Mouse (Mus musculus) R1 (cell line): ENCODE measurements around the gene Car3.
"Not testable (repeated sequence)": the region's sequence is repeated elsewhere in the genome, so short reads cannot be mapped to it uniquely, and the experiment has no call there.

ENCODE experiments used
- DNase-seq: peaks from one replicate; pipeline ENCODE4 v3.0.0-alpha.2; 2018; ENCODE audit warnings: low read depth, low spot score

The Car3 gene

DNA sequence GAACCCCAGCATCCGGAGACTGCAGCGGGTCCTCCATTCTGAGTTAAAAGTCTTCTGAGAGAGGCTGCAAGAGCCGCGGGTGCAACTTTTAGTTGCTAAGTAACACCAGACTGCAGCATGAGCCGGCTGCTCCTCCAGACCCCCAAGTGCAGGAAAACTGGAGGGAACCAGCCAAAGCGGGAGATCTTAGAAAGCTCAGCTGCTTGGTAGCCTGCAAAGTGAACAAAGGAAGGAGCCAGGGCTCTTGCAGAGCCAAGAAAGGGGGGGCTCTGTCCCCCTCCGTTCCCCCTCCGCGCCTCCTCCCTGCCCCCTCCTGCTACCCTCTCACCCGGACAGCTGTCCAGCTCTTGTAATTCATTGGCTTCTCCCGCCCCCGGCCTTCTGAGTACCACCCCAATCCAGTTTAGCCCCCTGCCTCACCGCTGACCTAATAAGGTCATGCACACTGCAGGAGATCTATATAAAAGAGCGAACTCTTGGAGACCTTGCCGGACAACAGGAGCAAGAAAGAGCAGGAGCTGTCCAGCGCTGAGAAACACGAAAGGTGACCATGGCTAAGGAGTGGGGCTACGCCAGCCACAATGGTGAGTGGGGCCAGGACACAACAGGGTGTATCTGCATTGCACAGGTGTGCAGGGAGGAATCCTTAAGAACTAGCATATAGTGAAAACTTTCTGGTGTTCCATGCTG, at the start of gene Car3:
Gene Car3, plus strand, starts transcription at position 491 of the 690 bp plus-strand sequence.
- peak; percentile 95 for DNase-seq

DNA sequence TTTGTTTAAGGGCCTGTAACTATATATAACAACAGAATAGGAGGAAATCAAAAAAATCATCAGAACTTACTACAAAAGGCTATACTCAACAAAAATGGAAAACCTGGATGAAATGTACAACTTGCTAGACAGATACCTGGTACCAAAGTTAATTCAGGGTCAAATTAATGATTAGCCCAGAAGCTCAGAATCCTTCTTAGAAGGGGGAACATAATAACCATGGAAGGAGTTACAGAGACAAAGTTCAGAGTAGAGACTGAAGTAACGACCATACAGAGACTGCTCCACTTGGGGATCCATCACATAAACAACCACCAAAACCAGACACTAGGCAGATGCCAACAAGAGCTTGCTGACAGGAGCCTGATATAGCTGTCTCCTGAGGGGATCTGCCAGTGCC, 47.9 kb upstream of the Car3 start:
- not testable (repeated sequence) for DNase-seq

DNA sequence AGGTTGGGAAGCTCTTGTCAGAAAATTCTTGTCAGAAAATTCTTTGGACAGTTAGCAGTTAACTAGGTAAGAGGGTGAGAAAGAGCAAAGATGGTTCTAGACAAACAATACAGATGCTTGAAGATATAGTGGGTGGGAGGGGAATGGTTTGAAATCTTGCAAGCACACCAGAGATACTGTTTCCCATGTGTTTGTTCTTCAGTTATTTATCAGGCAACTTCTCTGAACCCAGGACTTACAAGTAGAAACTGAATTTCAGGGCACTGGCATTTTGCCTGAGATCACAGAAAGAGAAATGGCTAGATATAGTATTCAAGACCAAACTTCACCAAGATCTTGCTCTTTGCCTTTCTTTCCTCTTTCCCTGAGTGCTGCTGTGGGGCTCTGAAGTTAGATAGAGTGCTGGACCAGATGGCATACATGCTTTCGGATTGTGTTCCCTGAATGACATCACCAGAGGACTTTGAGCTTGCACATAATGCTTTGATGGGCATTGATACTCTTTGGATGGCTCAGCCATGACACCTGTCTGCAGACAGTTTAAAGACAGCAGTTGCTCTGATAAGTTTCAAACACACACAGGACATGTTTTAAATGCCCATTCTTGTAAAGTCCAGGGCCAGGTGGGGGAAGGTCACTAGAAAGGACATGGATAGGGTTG, 43.3 kb upstream of the Car3 start:
- DNase-seq = no peak

DNA sequence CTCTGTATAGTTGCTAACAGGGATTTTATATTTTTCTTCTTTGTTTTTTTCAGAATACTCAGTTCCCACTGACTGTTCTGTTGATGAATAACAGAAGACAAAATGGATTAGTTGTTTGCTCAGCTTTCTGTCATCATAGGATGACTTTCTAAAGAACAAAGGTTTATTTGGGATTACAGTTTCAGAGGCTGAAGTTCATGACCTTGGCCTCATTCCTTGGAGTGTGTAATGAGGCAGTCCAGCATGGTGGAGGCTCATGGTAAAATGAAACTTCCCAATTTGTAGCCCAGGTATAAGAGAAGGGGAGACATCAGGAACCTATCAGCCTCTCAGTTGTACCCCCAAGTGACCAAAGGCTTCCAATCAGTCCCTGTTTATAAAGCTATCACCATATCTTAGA, 34.4 kb upstream of the Car3 start:
- DNase-seq = no peak

DNA sequence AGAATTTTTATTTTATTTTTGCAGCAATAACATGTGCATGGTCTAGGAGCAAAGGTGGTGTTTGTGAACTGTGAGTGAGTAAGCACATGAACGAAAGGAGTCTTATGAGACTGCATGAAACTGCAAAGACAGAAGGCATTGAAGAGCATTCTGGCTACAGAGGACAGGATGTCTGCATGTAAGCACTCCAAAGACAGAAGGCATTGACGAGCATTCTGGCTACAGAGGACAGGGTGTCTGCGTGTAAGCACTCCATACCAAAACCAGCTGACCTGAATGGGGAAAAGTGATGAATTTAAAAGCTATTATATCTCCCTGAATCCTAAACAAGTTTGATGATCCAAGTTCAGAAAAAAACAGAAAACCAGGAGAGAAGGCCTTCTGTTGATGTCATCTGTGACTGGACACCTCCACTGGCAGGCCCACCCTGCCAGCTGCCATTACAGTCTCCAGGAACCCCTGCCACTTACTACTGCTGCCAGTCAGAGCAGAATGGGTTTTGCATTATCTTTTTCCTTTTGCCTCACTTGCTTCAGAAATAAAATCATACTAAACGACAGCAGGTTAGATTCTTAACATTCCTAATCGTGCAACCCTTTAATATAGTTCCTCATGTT, 32.0 kb upstream of the Car3 start:
- no peak for DNase-seq

DNA sequence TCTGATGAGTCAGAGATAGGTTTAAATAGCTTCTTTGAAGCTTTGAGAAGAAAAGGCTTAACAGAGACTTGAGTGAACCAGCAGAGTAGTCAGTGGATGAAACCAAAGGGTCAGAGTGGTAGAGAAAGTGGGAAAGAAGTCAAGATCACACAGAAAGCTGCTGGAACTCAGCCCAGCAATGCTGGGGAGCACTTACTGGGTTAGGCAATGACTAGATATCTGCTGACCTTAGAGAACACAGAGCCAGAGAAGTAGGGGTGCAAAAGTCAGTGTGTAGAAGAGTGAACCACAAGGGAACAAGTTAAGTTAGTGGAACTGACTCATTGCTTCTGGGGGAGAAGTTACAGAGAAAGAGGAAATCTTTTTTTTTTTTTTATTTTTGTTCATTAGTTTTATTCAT, 30.5 kb upstream of the Car3 start:
- no peak for DNase-seq

DNA sequence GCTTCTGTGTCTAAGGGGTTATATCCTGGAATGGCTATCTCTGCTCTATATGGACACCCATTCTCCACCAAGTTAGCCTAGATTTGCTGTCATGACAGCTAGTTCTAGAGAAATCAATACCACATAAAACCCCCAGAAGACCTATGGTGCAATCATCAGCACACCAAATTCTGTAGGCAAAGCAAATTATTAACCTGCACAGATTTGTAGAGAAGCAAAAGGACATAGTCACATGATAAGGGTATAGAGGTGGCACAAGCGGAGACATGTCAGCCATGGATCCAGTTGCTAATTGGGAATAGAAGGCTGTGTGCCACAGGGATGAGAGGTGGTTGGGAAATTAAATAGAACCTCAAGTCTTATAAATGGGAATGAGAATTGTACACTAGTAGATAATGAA, 24.4 kb upstream of the Car3 start:
- DNase-seq = no peak

DNA sequence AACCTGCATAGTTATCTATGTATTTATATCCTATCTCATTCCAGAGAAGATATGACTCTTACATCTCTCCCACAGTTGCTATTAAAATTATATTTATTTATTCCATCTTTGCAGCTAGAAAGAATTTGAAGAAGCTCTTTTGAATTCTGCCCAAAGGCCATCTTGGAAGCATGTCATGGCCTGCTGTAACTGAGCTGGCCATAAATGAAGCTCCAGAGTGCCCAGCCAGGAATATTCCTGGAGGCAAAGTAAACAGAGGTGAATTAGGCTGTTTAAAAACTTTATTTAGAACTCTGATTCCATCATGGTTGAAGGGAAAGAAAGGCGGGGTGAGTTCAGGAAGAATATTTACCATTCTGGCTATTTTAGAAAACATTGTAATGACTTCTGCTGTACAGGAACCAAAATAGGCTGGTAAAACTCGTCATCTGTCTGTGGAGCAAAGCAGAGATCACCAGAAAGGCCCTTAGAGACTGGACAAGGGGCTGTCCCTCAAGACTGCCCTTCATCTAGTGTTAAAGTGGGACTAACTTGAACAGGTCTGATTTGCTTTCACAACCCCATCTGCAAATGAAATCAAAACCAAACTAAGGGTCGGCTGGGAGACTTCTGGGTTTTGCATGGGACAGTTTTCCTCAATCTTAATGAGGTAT, 23.7 kb upstream of the Car3 start:
- DNase-seq = no peak

DNA sequence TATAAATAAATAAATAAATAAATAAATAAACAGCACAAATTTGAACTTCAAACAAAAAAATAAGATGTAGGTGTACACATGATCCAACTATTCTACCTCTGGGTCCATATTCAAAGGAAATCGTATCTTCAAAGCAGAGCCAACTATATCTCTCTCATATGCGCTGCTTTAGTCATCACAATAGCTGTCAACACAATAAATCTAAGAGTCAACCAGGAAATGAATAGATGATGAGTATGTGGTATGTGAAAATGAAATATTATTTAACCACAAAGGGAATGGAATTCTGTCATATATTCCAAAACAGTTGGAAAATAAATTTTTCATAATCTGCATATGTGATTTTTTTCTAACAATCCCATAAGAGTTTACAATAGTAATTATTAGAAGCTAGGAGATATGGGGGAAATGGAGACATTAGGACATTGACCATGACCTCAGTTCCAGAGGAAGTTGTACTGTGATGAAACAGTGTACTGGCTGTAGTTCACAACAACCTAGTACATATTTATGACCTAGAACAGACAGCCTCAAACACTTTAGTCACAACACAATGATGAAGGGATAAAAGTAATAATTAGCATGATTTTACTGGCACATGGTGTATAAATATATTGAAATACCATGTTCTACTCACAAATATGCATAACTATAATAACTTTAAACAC, 14.6 kb upstream of the Car3 start:
- DNase-seq = no peak

DNA sequence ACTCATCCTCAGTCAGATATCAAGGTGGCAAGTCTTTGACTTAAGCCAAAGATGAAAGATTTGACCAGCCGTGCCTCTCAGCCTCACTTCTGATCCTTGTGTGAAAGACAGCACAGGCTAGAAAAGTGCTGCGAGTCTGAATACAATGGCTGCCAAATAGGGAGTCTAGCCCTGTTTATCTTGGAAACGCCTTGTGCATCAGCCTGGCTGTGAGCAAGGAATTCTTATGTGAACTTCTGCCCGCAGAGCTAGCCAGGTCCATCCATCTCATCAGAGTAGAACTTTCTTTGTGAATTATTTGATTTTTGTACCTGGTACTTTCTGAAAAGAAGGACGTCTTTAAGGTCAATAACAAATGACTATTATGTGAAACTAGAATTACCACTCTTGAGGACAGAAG, 9.3 kb upstream of the Car3 start:
- DNase-seq = no peak

DNA sequence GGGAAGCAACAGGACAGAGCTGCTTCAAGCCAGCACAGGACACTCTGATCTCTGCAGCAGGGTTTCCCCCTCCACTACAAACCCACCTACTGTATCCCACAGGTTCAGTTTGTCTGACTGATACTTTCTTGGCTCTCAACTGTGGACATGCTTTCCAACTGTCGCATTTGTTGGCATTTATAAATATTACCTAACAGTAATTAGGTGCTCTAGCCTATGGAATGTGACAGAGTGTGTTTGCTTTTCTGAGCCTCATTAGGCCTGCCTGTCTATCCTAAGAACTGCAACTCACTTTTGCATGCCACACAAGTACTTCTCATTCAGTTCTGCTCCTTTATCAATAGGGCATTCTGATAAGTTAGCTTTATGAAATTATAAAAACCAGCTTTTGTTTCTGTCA, 8.9 kb upstream of the Car3 start:
- no peak for DNase-seq

DNA sequence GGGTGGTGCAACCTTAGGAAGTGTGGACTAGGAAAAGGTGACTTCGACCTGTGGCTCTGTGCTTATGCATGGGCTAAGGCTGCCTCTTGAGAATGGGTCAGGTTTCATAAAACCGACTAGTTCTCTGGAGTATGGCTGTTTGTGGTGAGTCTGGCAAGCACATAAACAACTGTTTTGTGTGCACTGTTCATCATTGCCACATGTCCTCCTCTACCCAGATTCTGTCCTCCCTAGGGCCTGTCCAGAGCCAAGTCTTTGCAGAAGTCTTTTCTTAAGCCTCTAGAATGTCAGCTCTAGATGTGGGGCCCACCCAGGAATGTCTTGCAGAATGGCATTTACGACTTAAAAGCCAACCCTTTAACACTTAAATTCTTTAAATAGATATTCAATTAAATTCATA, 5.4 kb upstream of the Car3 start:
- DNase-seq = no peak

DNA sequence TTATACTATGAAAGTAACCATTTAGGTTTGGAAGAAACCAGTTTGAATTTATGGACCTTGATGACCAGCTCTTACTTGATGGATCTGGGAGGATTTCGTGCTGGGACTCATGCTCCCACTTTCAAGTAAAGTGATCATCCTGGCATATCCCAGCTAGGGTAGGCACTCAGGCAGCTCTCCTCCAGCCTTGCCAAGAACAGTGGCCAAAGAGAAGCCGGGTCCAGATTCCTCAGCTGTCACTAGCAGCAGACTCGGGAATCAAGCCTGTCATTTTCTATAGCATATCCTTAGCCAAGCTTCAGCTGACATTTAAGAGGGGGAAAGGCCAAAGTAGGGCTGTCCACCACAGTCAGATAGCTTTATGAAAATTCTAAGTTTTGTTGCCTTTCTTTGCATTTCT, 3.0 kb upstream of the Car3 start:
- no peak for DNase-seq

DNA sequence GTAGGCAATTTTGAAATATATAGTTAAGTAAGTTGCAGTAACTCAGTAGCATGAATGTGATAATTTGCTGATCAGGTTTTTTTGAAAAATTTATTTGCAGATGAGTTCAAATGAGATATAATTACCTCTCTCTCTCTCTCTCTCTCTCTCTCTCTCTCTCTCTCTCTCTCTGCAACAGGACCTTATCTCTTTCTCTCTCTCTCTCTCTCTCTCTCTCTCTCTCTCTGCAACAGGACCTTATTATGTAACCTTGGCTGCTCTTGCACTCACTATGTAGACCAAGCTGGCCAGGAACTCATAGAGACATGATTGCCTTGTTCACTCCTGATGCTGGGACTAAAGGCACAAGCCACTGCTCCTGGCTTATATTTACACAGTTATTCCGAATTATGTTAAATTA, 2.1 kb upstream of the Car3 start:
- DNase-seq = no peak

DNA sequence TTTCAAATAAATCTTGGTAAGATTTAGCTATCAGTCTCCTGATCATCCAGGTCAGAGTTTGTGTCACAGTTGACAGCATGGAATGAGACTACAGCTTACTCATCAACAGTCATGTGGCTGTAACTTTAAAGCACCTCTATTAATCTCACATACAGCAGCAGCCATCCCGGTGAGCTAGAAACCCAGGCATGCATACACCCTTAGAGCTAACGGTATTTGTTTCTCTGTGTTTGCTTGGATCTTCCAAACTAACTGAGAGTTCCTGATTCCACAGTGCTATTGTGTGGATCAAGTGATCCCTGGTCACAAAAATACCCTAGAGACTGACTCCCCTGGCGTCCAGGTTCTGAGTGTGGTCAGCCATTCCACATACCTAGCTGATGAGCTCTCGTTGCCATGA, 1.5 kb upstream of the Car3 start:
- no peak for DNase-seq

DNA sequence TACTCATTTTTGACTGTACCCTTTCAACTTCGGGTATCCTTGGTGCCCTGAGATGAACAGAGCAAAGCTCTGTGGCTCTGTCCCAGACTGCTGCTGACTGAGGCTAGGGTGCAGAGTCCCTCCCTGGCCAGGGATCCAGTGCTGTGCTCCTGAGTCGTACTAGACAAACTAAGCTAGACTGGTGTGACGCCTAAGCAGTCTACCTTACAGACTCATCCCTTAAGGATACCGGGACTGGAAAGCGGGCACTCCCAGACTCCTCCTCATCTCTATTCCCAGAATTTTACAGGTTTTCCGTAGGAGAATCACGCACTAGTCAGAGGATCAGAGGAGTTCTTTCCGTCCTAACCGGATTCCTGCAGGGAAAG, 674 bp upstream of the Car3 start:
- no peak for DNase-seq

DNA sequence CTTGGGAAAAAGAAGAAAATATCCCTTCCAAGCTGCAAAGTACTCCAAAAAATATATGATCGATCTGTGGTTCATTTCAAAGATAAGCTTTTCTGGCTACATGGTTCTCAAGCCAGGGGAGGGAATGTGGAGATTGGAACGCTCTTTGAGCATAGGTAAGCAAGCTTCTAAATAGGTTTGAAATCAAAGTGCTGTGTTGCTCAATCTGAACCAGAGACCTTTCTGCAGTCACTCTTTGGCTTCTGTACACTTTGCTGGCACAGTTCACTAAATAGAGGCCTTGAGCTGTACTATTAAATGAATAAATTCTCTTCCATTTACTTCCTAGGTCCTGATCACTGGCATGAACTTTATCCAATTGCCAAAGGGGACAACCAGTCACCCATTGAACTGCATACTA, 610 bp downstream of the Car3 start:
- no peak for DNase-seq

DNA sequence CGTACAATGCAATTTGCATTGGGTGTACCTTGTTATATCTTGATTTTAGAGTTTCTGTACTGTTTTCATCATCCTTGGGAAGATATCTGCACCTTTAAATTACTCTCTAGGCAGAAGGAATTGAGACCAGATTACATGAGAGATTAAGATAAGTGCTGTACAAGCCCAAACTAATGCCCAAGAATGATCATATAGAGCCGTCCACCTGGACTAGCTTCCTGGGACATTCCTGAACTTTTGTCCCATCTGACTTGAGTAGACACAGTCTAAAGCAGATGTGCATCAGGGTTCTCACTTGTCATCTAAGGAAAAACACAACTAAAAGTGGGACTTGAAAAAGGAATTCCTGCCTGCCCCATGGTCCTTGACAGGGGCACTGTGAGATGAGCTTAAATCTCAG, 2.6 kb downstream of the Car3 start:
- DNase-seq = no peak

DNA sequence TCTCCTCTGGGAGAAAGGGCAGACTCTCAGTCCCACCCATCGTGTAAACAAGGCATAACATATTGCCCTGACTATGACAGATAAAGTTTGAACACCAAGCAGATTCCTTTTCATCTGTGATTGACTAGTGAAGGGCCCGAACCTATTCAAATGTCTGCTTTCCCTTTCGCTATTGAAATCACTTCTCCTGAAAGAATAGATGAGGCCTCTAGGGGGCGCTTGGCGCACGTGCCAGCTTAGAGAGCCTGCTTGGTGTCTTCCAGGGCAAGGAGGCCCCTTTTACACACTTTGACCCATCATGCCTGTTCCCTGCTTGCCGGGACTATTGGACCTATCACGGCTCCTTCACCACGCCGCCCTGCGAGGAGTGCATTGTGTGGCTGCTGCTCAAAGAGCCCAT, 6.5 kb downstream of the Car3 start:
- DNase-seq = peak; percentile 90

DNA sequence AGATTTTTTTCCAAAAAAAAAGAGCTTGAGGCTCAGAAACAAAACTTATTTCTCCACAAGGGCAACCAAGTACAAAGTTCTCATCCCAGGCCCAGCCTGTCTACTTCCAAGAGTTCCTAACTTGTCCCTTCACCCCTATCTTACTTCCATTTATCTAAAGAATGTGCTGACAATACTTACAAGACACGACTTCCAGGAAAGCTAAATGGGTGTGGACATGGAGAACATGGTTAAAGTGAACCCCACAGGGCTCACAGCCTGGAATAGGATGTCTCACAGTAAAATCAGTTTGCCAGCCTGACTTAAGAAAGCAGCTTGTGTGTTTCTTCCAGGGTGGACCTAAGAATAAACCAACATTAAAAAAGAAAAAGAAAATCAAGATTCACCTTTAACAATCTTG, 7.2 kb downstream of the Car3 start:
- DNase-seq = peak; percentile 32

DNA sequence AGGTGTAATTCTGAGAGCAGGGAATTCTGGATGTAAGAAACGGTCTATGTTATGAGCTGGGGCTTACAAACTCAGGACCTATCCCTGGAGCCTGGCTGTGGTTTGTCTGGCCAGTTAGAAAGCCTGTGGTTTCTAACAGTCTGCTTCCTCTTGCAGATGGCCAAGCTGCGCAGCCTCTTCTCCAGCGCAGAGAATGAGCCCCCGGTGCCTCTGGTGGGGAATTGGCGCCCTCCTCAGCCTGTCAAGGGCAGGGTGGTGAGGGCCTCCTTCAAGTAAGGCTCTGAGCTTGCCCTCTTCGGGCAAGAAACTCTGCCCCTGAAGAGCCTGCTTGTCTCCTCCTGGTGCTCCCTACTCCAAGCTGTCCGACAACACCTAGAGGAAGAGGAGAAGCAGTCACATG, 8.1 kb downstream of the Car3 start:
- no peak for DNase-seq

DNA sequence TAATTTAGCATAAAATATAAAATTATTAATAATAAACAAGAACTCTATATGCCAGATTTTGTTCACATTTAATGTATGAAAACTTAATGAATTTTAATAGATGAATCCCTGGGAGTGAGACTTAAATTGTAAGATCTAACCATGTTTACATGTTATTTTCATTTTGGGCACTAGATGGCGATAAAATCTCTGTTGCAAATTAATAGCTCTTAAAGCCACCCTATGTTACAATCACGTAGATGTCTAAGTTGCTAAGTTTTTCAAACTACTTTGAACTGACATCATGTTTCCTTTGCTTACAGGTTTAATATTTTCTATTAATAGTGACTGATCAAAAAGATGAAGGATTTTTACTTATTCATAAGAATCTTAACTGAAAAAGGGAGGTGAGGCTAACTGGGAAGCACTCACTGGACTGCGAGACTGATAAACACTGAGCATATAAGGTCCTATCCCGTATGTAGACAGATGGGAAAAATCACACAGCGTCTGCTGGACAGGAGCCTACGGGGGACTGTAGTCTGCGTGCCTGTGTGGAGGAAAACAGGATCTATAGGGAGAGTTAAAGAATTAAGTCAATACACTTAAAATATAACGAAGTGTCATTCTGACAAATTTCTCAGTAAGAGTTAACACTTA, 11.2 kb downstream of the Car3 start:
- peak; percentile 76 for DNase-seq
